Mouse (Mus musculus) left cerebral cortex, postnatal 25 days (tissue): Measurements from ENCODE around the gene 1110051M20Rik. TPM values are rescaled to one million over a fixed set of nuclear protein-coding genes. Genes with fewer than 3 reads are reported as not detected.

Source experiments
- DNase-seq, 2 experiments: peaks; one replicate each; pipeline ENCODE4 v3.0.0; 2022; ENCODE audit warnings: low spot score in 2 of 2, mixed read lengths in 1 of 2
- intact Hi-C: fragments of 180-260 bp; cut with DNase I; formaldehyde crosslinking; loops from one replicate; pipeline ENCODE4 v1.15.1; 2025
- total RNA-seq, 2 experiments: library from RNA; stranded (reverse); gene quantifications; 2 replicates each; pipeline ENCODE4 v1.2.3; 2021

1110051M20Rik gene
- total RNA-seq, 2 experiments from 2014 or later = 89.9 to 96.6 TPM

GRCm38 (mm10) chr2:91429915-91430599 lies 14.4 kb downstream of the 1110051M20Rik start:
- intact Hi-C loops = no loop called here
- DNase-seq = no peak

GRCm38 (mm10) chr2:91429146-91429545 lies 15.4 kb downstream of the 1110051M20Rik start:
- DNase-seq = no peak

GRCm38 (mm10) chr2:91426321-91426720 lies 18.2 kb downstream of the 1110051M20Rik start:
- intact Hi-C loops = no loop called here

More at GRCm38 (mm10) chr2:91429146-91429545, 15.4 kb downstream of the 1110051M20Rik start:
- intact Hi-C loops = no loop called here

DNA sequence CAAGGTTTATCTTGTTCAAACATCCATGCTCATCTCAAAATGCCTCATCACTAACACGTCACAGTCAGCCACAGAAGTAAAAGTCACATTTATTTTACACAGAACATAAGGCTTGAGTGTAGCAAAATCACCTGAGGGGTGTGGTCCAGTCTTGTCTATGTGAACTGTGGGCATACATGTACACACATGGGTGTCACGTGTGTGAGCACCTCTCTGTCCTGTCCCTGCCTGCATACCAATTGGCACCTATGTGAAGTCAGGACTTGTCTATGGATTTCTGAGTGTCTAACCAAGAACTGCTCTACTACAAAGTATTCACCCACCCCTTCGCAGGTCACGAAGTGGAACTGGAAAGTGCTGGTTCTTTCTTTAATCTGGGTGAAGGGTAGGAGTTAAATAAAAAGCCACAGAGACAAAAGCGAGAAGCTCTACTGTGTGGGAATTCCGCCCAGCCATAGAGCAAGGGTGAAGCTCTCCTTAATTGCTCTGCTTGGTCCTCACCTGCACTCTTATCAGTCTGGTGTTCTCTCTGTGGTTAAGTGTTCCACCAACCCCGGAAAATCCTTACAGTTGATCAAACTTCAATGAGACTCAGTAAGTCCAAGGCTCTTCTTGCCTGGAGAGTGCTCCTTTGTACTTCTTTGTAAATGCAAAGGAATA lies 20.3 kb downstream of the 1110051M20Rik start:
- no peak for DNase-seq

More at GRCm38 (mm10) chr2:91426321-91426720, 18.2 kb downstream of the 1110051M20Rik start:
- DNase-seq = no peak

GRCm38 (mm10) chr2:91421641-91422040 lies 22.9 kb downstream of the 1110051M20Rik start:
- no peak for DNase-seq
- intact Hi-C loops = no loop called here

More for the DNA sequence above, 20.3 kb downstream of the 1110051M20Rik start:
- intact Hi-C loops = no loop called here

DNA sequence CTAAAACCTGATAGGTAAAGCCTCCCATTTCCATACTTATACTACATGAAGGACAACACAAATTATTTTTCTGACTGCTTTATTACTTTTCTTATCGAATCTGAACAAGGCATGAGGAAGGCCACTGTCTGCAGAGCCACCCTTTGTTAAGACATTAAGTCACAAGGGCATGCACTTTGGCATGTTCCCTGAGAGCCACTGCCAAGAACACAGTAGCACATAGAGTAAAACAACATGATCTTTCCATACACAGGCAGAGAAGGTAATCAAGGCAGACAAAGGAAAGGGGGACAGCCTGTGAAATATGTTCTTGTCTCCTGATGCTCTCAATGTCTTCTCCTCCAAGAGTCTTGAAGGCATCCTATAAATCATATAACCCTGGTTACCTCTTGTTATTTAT lies 30.7 kb downstream of the 1110051M20Rik start:
- intact Hi-C loops = no loop called here
- no peak for DNase-seq

GRCm38 (mm10) chr2:91412361-91412760 lies 32.1 kb downstream of the 1110051M20Rik start:
- intact Hi-C loops = no loop called here
- no peak for DNase-seq

- intact Hi-C loops = no loop called here
- DNase-seq = no peak
Measured at GRCm38 (mm10) chr2:91411473-91411872, 33.0 kb downstream of the 1110051M20Rik start.

DNA sequence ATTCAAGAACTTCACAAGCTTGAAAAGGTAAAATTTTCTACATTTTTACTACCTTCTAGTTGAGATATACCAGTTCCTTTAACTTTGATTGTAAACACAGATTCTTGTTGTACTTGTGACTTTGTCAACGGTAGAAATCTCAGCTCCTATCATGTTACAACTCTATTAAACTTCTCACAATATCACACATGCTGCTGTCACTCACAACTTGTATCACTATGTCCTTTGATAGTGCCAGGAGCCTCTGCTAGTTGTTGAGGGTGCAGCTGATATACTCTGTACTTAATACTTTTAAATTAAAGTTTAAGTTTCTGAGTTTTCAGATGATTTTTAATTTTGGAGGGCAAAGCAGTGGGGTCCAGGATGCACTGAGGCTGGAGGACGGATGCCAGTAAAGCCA lies 36.5 kb downstream of the 1110051M20Rik start:
- DNase-seq = no peak
- intact Hi-C loops = no loop called here

GRCm38 (mm10) chr2:91405071-91405470 lies 39.4 kb downstream of the 1110051M20Rik start:
- intact Hi-C loops = no loop called here
- DNase-seq = no peak

DNA sequence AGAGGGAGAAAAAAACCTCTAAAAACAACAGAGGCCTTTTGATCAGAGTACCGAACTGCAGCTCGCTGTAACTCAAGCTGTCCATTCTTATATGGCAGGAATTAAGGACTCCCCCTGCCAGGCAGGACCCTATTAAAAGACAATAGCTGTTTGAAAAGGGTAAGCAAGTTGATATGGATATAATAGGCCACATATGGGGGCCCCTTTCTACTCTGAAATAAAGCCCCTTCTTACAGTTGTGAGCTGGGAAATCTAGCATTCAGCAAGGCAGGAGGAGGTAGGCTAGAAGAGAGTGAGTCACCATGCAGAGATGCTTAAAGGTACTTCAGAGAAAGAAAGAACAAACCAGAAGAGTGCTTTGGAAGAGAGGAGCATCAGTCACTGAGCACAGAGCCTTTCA lies 44.8 kb downstream of the 1110051M20Rik start:
- intact Hi-C loops = no loop called here

GRCm38 (mm10) chr2:91399168-91399567 lies 45.3 kb downstream of the 1110051M20Rik start:
- intact Hi-C loops = no loop called here
- DNase-seq = no peak

More for the DNA sequence above, 44.8 kb downstream of the 1110051M20Rik start:
- DNase-seq = peak in 1 of 2 experiments; percentile 24

GRCm38 (mm10) chr2:91394078-91394477 lies 50.4 kb downstream of the 1110051M20Rik start:
- intact Hi-C loops = no loop called here
- DNase-seq = no peak

DNA sequence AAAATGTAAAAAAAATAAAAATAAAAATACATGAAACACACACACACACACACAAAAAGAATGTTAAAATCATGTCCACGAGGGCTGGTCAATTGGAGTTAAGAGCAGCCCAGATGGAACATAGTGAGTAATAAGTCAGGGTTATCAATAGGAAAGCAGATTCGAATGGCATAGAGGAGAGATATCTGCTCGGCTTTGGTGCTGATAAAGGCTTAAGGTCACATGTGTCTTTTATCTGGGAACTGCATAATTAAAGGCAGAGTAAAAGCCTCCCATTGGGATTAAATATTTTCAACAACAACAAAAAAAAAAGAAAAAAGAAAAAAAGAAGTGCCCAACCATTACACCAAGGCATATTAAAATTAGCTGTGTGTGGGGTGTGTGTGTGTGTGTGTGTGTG lies 55.8 kb downstream of the 1110051M20Rik start:
- DNase-seq = no peak

DNA sequence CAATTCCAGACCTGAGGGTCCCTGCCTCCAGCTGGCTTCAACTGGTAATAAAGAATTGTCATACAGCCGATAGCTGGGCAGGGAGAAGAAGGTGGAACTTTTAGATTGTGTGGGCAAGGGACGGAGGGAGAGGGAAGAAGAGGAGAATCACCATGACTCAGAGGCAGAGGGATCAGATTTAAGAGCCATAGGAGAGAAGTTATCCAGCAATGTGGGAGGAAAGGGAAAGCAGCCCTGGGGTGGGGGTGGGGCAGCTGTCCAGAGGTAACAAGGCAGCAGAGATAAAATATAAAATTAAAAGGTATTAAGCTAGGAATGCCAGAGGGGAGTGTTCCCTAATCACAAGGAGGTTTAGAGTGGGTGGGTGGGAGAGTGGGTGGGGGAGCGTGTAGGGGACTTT lies 56.2 kb downstream of the 1110051M20Rik start:
- intact Hi-C loops = no loop called here
- peak in 1 of 2 experiments; percentile 37 for DNase-seq

More for the DNA sequence above, 55.8 kb downstream of the 1110051M20Rik start:
- intact Hi-C loops = no loop called here

GRCm38 (mm10) chr2:91387287-91387958 lies 57.1 kb downstream of the 1110051M20Rik start:
- no peak for DNase-seq
- intact Hi-C loops = no loop called here

GRCm38 (mm10) chr2:91386547-91387286 lies 57.8 kb downstream of the 1110051M20Rik start:
- no peak for DNase-seq
- intact Hi-C loops = no loop called here

DNA sequence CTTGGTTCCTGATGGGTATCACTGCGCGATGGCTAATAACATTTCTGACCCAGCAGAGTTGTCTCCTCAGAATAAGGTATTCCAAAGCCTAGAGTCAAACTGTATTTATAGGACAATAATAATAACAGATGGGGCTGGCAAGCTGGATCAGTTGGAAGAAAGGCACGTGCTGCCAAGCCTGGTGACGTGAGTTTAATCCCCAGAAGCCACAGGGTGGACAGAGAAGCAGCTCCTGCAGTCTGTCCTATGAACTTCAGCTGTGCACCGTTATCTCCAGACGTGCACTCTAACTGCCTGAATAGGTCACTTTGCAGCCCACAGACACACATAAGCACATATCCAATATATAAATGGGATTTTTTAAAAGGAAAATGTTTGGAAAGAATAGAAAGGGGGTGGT lies 61.2 kb downstream of the 1110051M20Rik start:
- DNase-seq = no peak
- intact Hi-C loops = no loop called here

DNA sequence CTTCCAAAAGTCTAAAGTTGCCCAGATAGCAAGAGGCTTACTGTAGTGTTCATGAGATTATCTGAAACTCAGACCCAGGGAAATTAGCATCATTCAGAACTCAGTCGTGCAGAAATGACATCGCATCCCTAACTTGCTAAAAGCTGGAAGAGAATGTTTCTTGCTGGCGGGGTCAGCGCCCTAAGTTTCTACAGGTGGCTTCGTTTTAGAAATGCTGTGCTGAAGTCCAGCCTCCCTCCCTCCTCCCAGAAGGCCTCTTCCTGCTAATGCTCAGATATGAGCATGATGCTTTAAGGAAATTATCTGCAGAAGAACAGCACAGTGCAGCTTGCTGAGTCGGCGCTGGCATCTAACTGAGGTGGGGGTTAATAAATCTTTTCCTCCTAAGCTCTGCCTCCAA lies 67.5 kb downstream of the 1110051M20Rik start:
- intact Hi-C loops = no loop called here
- no peak for DNase-seq

DNA sequence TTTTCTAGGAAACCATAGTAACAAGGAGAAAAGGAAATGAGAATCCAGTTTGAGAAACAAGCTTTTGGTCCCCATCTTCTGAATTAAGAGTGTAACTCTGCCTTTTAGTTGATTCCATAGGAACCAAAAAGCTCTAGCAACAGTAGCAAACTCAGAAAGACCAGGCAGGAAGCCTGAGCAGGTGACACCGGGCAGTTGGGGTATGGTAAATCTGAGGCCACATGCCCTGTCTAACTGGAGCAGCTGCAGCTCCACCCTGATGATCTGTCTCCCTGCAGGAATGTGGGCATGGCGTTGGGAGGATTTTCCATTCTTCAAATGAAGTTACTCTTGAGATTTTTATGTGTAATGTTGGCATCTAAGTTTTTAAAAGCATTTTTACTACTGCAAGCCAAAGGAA lies 74.2 kb downstream of the 1110051M20Rik start:
- no peak for DNase-seq
- intact Hi-C loops = no loop called here
